Mouse (Mus musculus) midbrain, embryonic 16.5 days (tissue): Measurements from ENCODE around the gene Gtf2f1. TPM values are rescaled to one million over a fixed set of nuclear protein-coding genes. Genes with fewer than 3 reads are reported as not detected.

Source experiments
- ATAC-seq: fragments of 200-750 bp; cut with Nextera tagmentation; 2 replicates; pipeline ENCODE4 v1.8.0; 2017; ENCODE audit warnings: moderate TSS enrichment
- H3K27ac ChIP-seq: fragments of 300-500 bp; sonication (generic); 2 replicates; pipeline ENCODE4 v1.5.1; 2014; ENCODE audit warnings: mild to moderate bottlenecking, low read length, mixed read lengths
- H3K27me3 ChIP-seq: fragments of 300-500 bp; sonication (generic); 2 replicates; pipeline ENCODE4 v1.6.1; 2014; ENCODE audit warnings: low read depth, low read length, mixed read lengths; ENCODE audit not compliant: control insufficient read depth, insufficient read depth
- H3K36me3 ChIP-seq: fragments of 300-500 bp; sonication (generic); 2 replicates; pipeline ENCODE4 v1.6.1; 2014; ENCODE audit warnings: mild to moderate bottlenecking, low read length, moderate library complexity, mixed read lengths; ENCODE audit not compliant: control insufficient read depth, insufficient read depth
- H3K4me1 ChIP-seq: fragments of 300-500 bp; sonication (generic); 2 replicates; pipeline ENCODE4 v1.6.1; 2014; ENCODE audit warnings: mild to moderate bottlenecking, low read length, mixed read lengths; ENCODE audit not compliant: control insufficient read depth, insufficient read depth
- H3K4me2 ChIP-seq: fragments of 300-500 bp; sonication (generic); 2 replicates; pipeline ENCODE4 v1.6.1; 2014; ENCODE audit warnings: mild to moderate bottlenecking, low read length, mixed read lengths
- H3K4me3 ChIP-seq: fragments of 300-500 bp; sonication (generic); 2 replicates; pipeline ENCODE4 v1.5.1; 2014; ENCODE audit warnings: low read depth, mild to moderate bottlenecking, low read length, moderate library complexity, mixed read lengths
- H3K9ac ChIP-seq: fragments of 300-500 bp; sonication (generic); 2 replicates; pipeline ENCODE4 v1.6.1; 2014; ENCODE audit warnings: low read depth, low read length, mixed read lengths
- H3K9me3 ChIP-seq: fragments of 300-500 bp; sonication (generic); replicated peaks from 2 replicates; pipeline ENCODE4 v1.6.1; 2014; ENCODE audit warnings: mild to moderate bottlenecking, low read length, mixed read lengths; ENCODE audit not compliant: control insufficient read depth, poor library complexity, severe bottlenecking
- WGBS: fragments of 180-500 bp; shearing (Covaris S2); extraction: QIAGEN DNeasy Blood & Tissue Kit; methylation state at CpG from one replicate; pipeline ENCODE4 v1.1.7; 2014; 5-methylcytosine and 5-hydroxymethylcytosine counted together
- polyA plus RNA-seq: library from polyadenylated mRNA; unstranded; fragments of >200 nt; fragmentation: Nextera tagmentation; extraction: Ambion mirVana; gene quantifications from 2 replicates; pipeline ENCODE4 v1.2.1, GENCODE M21; 2015

Gene Gtf2f1
- polyA plus RNA-seq, 1 experiment from 2014 or later: 71.7 TPM

- no peaks in the 10 kb centered on the region for H3K27me3 ChIP-seq
- no peaks in the 10 kb centered on the region for H3K36me3 ChIP-seq
- no peak overlapping the region for H3K4me3 ChIP-seq
- no peak for ATAC-seq
- H3K4me1 ChIP-seq: peaks cover 5% of the 10 kb centered on the region
- no peak overlapping the region for H3K9ac ChIP-seq
- H3K27ac ChIP-seq: no peak overlapping the region
- WGBS: 87% methylated on average over 3 of the region's 3 CpGs
- no peaks in the 10 kb centered on the region for H3K9me3 ChIP-seq
- no peak overlapping the region for H3K4me2 ChIP-seq
These were observed 24.8 kb downstream of the Gtf2f1 start for GRCm38 (mm10) chr17:56986105-56986805.

DNA sequence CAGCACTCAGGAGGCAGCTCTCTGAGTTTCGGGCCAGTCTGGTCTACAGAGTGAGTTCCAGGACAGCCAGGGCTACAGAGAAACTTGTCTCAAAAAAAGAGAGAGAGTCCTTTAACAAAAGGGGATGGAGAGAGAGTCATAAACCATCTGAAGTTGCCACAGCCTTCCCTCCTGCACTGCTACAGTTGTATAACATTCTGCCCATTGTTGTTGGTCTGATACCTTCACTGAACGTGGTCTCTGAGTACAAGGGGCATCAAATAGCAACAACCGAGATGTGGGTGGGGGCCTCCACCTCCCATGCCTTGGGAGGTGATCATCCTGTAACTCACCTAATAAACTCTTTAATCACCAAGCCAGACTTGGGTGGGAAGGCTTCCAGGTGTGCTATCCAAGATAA lies 25.4 kb downstream of the Gtf2f1 start:
- no peaks in the 10 kb centered on the region for H3K4me1 ChIP-seq
- 84% methylated on average over 3 of the region's 3 CpGs for WGBS
- ATAC-seq: no peak
- no peak overlapping the region for H3K4me3 ChIP-seq
- no peaks in the 10 kb centered on the region for H3K9me3 ChIP-seq
- no peak overlapping the region for H3K27ac ChIP-seq
- no peak overlapping the region for H3K4me2 ChIP-seq
- H3K9ac ChIP-seq: no peak overlapping the region
- H3K27me3 ChIP-seq: no peaks in the 10 kb centered on the region
- H3K36me3 ChIP-seq: no peaks in the 10 kb centered on the region

- WGBS: 87% methylated on average over 9 of the region's 9 CpGs
- H3K4me3 ChIP-seq: no peak overlapping the region
- no peak overlapping the region for H3K27ac ChIP-seq
- H3K9me3 ChIP-seq: no peaks in the 10 kb centered on the region
- no peaks in the 10 kb centered on the region for H3K36me3 ChIP-seq
- no peaks in the 10 kb centered on the region for H3K27me3 ChIP-seq
- H3K4me2 ChIP-seq: no peak overlapping the region
- no peak overlapping the region for H3K9ac ChIP-seq
- no peaks in the 10 kb centered on the region for H3K4me1 ChIP-seq
- ATAC-seq: no peak
These were observed 26.2 kb downstream of the Gtf2f1 start for GRCm38 (mm10) chr17:56984886-56985285.

GRCm38 (mm10) chr17:56982013-56982412 lies 29.1 kb downstream of the Gtf2f1 start, which contains the start of gene Acer1:
Gene Acer1 (minus strand): TSS chr17:56982126.
- Histone ChIP-seq H3K9me3 (no peaks in the 10 kb centered on the region), H3K27me3 (no peaks in the 10 kb centered on the region), H3K9ac (no peak within 1 kb of the TSS), H3K4me1 (no peaks in the 10 kb centered on the region), H3K4me2 (no peak within 1 kb of the TSS), H3K4me3 (no peak within 1 kb of the TSS), H3K36me3 (no peaks in the 10 kb centered on the region), H3K27ac (no peak within 1 kb of the TSS)
- ATAC-seq: no peak
- WGBS: 76% methylated on average over 5 of the region's 5 CpGs

GRCm38 (mm10) chr17:56981049-56981448 lies 30.0 kb downstream of the Gtf2f1 start:
- no peak overlapping the region for H3K4me2 ChIP-seq
- WGBS: 75% methylated on average over 7 of the region's 7 CpGs
- no peak for ATAC-seq

DNA sequence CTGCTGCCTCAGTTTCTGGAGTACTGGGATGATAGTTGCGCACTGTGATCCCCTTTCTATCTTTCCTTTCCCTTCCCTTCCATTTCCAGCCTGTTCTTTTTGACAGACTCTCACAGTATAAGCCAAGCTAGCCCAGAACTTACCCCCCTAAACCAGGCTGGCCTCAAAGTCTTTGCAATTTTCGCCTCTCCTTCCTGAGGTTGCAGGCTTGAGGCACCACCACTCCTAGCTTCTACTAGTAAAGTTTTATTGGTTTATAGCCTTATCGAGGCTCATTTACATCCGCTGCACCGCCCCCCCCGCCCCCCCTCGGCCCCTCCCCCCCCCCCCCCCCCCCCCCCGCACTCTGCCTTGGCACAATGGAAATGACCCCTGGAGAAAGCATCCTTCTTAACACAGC lies 31.6 kb downstream of the Gtf2f1 start:
- 48% methylated on average over 5 of the region's 8 CpGs for WGBS
- ATAC-seq: no peak
- H3K4me2 ChIP-seq: no peak overlapping the region
- H3K4me3 ChIP-seq: no peak overlapping the region
- no peaks in the 10 kb centered on the region for H3K4me1 ChIP-seq
- H3K27me3 ChIP-seq: no peaks in the 10 kb centered on the region
- no peak overlapping the region for H3K9ac ChIP-seq
- no peaks in the 10 kb centered on the region for H3K36me3 ChIP-seq
- H3K27ac ChIP-seq: no peak overlapping the region
- H3K9me3 ChIP-seq: no peaks in the 10 kb centered on the region

More at GRCm38 (mm10) chr17:56981049-56981448, 30.0 kb downstream of the Gtf2f1 start:
- Histone ChIP-seq H3K9me3 (no peaks in the 10 kb centered on the region), H3K27me3 (no peaks in the 10 kb centered on the region), H3K36me3 (no peaks in the 10 kb centered on the region), H3K9ac (no peak overlapping the region), H3K4me1 (no peaks in the 10 kb centered on the region), H3K4me3 (no peak overlapping the region), H3K27ac (no peak overlapping the region)

DNA sequence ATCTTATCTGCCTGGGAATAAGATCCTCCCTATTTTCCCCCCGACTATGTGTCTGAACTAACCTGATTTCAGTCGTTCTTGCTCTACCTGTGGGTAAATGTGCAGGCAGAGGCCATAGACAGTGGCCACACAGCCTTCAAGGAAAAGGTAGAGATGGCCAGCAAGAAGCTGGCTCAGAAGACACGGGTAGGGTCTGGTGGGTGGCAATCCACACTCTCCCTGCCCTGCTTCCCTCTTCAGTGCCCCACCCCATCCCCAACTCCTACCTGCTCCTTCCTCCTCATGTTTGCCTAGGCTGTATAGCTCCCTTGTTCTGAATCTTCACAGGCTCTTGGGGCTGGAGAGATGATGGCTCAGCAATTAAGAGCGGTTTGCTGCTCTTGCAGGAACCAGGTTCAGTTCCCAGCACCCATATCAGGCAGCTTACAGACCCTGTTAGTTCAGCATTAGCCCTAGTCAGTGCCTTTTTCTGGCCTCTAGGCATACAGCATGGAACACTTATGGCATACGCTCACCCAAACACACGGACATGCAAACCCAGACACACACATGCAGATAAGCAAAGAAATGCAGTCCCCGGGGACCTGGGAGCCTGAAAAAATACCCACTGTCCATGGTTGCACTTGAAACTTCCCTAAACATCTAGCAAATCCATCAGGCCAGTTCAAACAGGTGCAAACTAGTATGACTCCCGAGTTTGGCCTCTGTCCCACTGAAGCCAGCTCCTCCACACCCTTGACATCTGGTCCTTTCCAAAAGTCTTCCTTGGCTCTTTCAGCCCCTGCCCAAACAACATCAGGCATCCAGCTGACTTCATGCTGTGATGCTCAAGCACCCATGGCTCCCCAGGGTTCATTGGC lies 34.3 kb downstream of the Gtf2f1 start:
- no peak overlapping the region for H3K27ac ChIP-seq
- no peak for ATAC-seq
- no peaks in the 10 kb centered on the region for H3K9me3 ChIP-seq
- no peak overlapping the region for H3K4me2 ChIP-seq
- no peak overlapping the region for H3K9ac ChIP-seq
- no peaks in the 10 kb centered on the region for H3K36me3 ChIP-seq
- H3K27me3 ChIP-seq: no peaks in the 10 kb centered on the region
- no peaks in the 10 kb centered on the region for H3K4me1 ChIP-seq
- no peak overlapping the region for H3K4me3 ChIP-seq
- WGBS: 82% methylated on average over 8 of the region's 8 CpGs

GRCm38 (mm10) chr17:56975391-56975790 lies 35.7 kb downstream of the Gtf2f1 start:
- Histone ChIP-seq H3K27me3 (no peaks in the 10 kb centered on the region), H3K9ac (no peak overlapping the region), H3K4me3 (no peak overlapping the region), H3K27ac (no peak overlapping the region), H3K9me3 (no peaks in the 10 kb centered on the region), H3K4me2 (no peak overlapping the region), H3K4me1 (no peaks in the 10 kb centered on the region), H3K36me3 (no peaks in the 10 kb centered on the region)
- WGBS: 72% methylated on average over 3 of the region's 3 CpGs
- ATAC-seq: no peak

- WGBS: 88% methylated on average over 5 of the region's 5 CpGs
- no peaks in the 10 kb centered on the region; the same call in 1 of the 2 replicates for H3K27me3 ChIP-seq
- H3K4me1 ChIP-seq: no peaks in the 10 kb centered on the region
- H3K27ac ChIP-seq: no peak overlapping the region
- no peak overlapping the region for H3K4me2 ChIP-seq
- H3K4me3 ChIP-seq: no peak overlapping the region
- ATAC-seq: no peak
- no peaks in the 10 kb centered on the region for H3K9me3 ChIP-seq
- H3K36me3 ChIP-seq: no peaks in the 10 kb centered on the region
- H3K9ac ChIP-seq: no peak overlapping the region
These were observed 36.3 kb downstream of the Gtf2f1 start for GRCm38 (mm10) chr17:56974708-56975240.
